Mouse (Mus musculus) liver, embryonic 14.5 days (tissue): ENCODE measurements around the gene B3gnt9. TPM values are rescaled to one million over a fixed set of nuclear protein-coding genes. Genes with fewer than 3 reads are reported as not detected.
"Not testable (repeated sequence)": the region's sequence is repeated elsewhere in the genome, so short reads cannot be mapped to it uniquely, and the experiment has no call there.

ENCODE experiments used
- ATAC-seq: fragments of 200-750 bp; cut with Nextera tagmentation; 2 replicates; pipeline ENCODE4 v1.8.0; 2017; ENCODE audit warnings: moderate number of reproducible peaks, mild to moderate bottlenecking, moderate library complexity; ENCODE audit not compliant: insufficient read depth
- DNase-seq, 3 experiments: peaks; one replicate each; pipeline ENCODE4 v3.0.0-alpha.2; 2012 to 2013; ENCODE audit warnings: low read depth in 3 of 3, low spot score in 3 of 3
- H3K27ac ChIP-seq: fragments of 300-500 bp; sonication (generic); 2 replicates; pipeline ENCODE4 v1.5.1; 2014; ENCODE audit warnings: moderate library complexity, mild to moderate bottlenecking, control low read depth, inconsistent platforms
- H3K27me3 ChIP-seq: fragments of 300-500 bp; sonication (generic); 2 replicates; pipeline ENCODE4 v1.6.1; 2014; ENCODE audit warnings: mild to moderate bottlenecking, low read length, moderate library complexity; ENCODE audit not compliant: control insufficient read depth, insufficient read depth
- H3K36me3 ChIP-seq: fragments of 300-500 bp; sonication (generic); replicated peaks from 2 replicates; pipeline ENCODE4 v1.6.1; 2014; ENCODE audit warnings: low read depth; ENCODE audit not compliant: control insufficient read depth, insufficient read depth
- H3K4me1 ChIP-seq, 2 experiments: fragments of 200-500 bp in 1 of 2; fragments of 300-500 bp in 1 of 2; sonication (generic) in 1 of 2; replicated peaks; 2 replicates each; pipeline ENCODE4 v1.6.1; 2012 to 2014; ENCODE audit warnings: antibody characterized with exemption in 1 of 2, inconsistent platforms in 1 of 2, low read length in 1 of 2; ENCODE audit not compliant: control insufficient read depth in 2 of 2, insufficient read depth in 2 of 2
- H3K4me2 ChIP-seq: fragments of 300-500 bp; sonication (generic); 2 replicates; pipeline ENCODE4 v1.6.1; 2014; ENCODE audit warnings: low read depth, mild to moderate bottlenecking, control low read depth, moderate library complexity
- H3K4me3 ChIP-seq, 2 experiments: fragments of 200-500 bp in 1 of 2; fragments of 300-500 bp in 1 of 2; sonication (generic) in 1 of 2; 2 replicates each; pipeline ENCODE4 v1.5.1; 2012 to 2014; ENCODE audit warnings: low read depth in 2 of 2, low read length in 2 of 2, mild to moderate bottlenecking in 2 of 2, control low read depth in 1 of 2, inconsistent platforms in 1 of 2, moderate library complexity in 1 of 2; ENCODE audit not compliant: insufficient read depth in 1 of 2
- H3K9ac ChIP-seq: fragments of 300-500 bp; sonication (generic); replicated peaks from 2 replicates; pipeline ENCODE4 v1.6.1; 2014; ENCODE audit warnings: mild to moderate bottlenecking, control low read depth, moderate library complexity
- H3K9me3 ChIP-seq: fragments of 300-500 bp; sonication (generic); 2 replicates; pipeline ENCODE4 v1.6.1; 2016; ENCODE audit warnings: low read length, mixed read lengths; ENCODE audit not compliant: control insufficient read depth
- CTCF ChIP-seq: IDR thresholded peaks from 2 replicates; pipeline ENCODE4 v1.5.1; 2016; ENCODE audit warnings: antibody characterized with exemption, low read depth, control low read depth
- EP300 ChIP-seq: IDR thresholded peaks from 2 replicates; pipeline ENCODE4 v1.6.1; 2016; ENCODE audit warnings: antibody characterized with exemption, low read depth
- WGBS: fragments of 180-500 bp; shearing (Covaris S2); extraction: QIAGEN DNeasy Blood & Tissue Kit; methylation state at CpG from one replicate; pipeline ENCODE4 v1.1.7; 2014; ENCODE audit not compliant: insufficient replicate concordance; 5-methylcytosine and 5-hydroxymethylcytosine counted together
- polyA plus RNA-seq, 2 experiments: library from polyadenylated mRNA; depleted of rRNA in 1 of 2; stranded (reverse) in 1 of 2; unstranded in 1 of 2; fragments of >200 nt; fragmentation: Nextera tagmentation in 1 of 2; extraction: Ambion mirVana in 1 of 2; gene quantifications; 2 replicates each; pipeline versions ENCODE4 v1.2.1 to v1.2.3; 2012 to 2014

B3gnt9 gene
- polyA plus RNA-seq, 2 experiments: 1.6 to 2.3 TPM

GRCm38 (mm10) chr8:105292471-105292870 lies 37.5 kb upstream of the B3gnt9 start:
- WGBS: 73% methylated on average over 7 of the region's 7 CpGs
- no peak overlapping the region for H3K27ac ChIP-seq
- no peak overlapping the region for H3K4me3 ChIP-seq
- H3K9ac ChIP-seq: no peak overlapping the region
- no peak for ATAC-seq
- no peak for TF ChIP-seq EP300
- no peak for TF ChIP-seq CTCF
- no peak for DNase-seq
- H3K4me2 ChIP-seq: no peak overlapping the region
- H3K36me3 ChIP-seq: no peaks in the 10 kb centered on the region
- peaks cover 20 to 29% of the 10 kb centered on the region in 2 experiments for H3K4me1 ChIP-seq
- peaks cover 12% of the 10 kb centered on the region for H3K27me3 ChIP-seq
- no peaks in the 10 kb centered on the region for H3K9me3 ChIP-seq

GRCm38 (mm10) chr8:105291802-105292201 lies 36.8 kb upstream of the B3gnt9 start:
- not testable (repeated sequence) for H3K4me3 ChIP-seq, H3K36me3 ChIP-seq, DNase-seq, H3K27ac ChIP-seq, ATAC-seq, H3K9me3 ChIP-seq, H3K4me2 ChIP-seq, H3K9ac ChIP-seq
- TF ChIP-seq CTCF: peak; percentile 31; the same call in 1 of the 2 replicates
- Histone ChIP-seq H3K27me3 (peaks cover 12% of the 10 kb centered on the region), H3K4me1 (peaks cover 16 to 24% of the 10 kb centered on the region in 2 experiments)
- WGBS: 47% methylated on average over 3 of the region's 3 CpGs

- 71% methylated on average over 8 of the region's 8 CpGs for WGBS
- not testable (repeated sequence) for H3K27ac ChIP-seq, ATAC-seq, DNase-seq, H3K36me3 ChIP-seq, H3K4me2 ChIP-seq, H3K9me3 ChIP-seq, H3K4me3 ChIP-seq, H3K9ac ChIP-seq
- Histone ChIP-seq H3K4me1 (peaks cover 12 to 20% of the 10 kb centered on the region in 2 experiments), H3K27me3 (peaks cover 12% of the 10 kb centered on the region)
Observed at GRCm38 (mm10) chr8:105291364-105291763, 36.4 kb upstream of the B3gnt9 start.

- 0 out of 2 replicates have a peak, but pooled peaks have one; percentile 16 for ATAC-seq
- no peaks in the 10 kb centered on the region for H3K9me3 ChIP-seq
- peaks cover 12% of the 10 kb centered on the region for H3K27me3 ChIP-seq
- H3K4me1 ChIP-seq: peaks cover 12 to 16% of the 10 kb centered on the region in 2 experiments
- no peak overlapping the region for H3K4me3 ChIP-seq
- no peak overlapping the region for H3K27ac ChIP-seq
- WGBS: 20% methylated on average over 31 of the region's 31 CpGs
- TF ChIP-seq EP300 (no peak), CTCF (peak; percentile 98)
- H3K9ac ChIP-seq: no peak overlapping the region
- H3K36me3 ChIP-seq: no peaks in the 10 kb centered on the region
- H3K4me2 ChIP-seq: no peak overlapping the region; the same call in 1 of the 2 replicates
- DNase-seq: peak; percentile 77 to 81 (median 77)
Observed at GRCm38 (mm10) chr8:105290554-105291314, 35.8 kb upstream of the B3gnt9 start.

- peaks cover 12% of the 10 kb centered on the region for H3K27me3 ChIP-seq
- H3K4me1 ChIP-seq: peaks cover 12 to 16% of the 10 kb centered on the region in 2 experiments
- no peak within 1 kb of the TSS for H3K27ac ChIP-seq
- no peaks in the 10 kb centered on the region for H3K9me3 ChIP-seq
- H3K4me2 ChIP-seq: peak within 1 kb of the TSS; percentile 86
- ATAC-seq (peak; percentile 3; the same call in 1 of the 2 replicates), DNase-seq (no peak)
- H3K4me3 ChIP-seq: peak within 1 kb of the TSS; percentile 42 to 50
- no peaks in the 10 kb centered on the region for H3K36me3 ChIP-seq
- WGBS: 4% methylated on average over 43 of the region's 43 CpGs
- no peak within 1 kb of the TSS; the same call in 1 of the 2 replicates for H3K9ac ChIP-seq
- TF ChIP-seq CTCF (peak; percentile 77), EP300 (no peak)
Observed at GRCm38 (mm10) chr8:105289805-105290460, 35.0 kb upstream of the B3gnt9 start, which contains the start of gene 4931428F04Rik. Gene 4931428F04Rik, minus strand, starts transcription at chr8:105289864.
